Mouse (Mus musculus): Measurements from ENCODE around the gene Cxcr2.

The Cxcr2 gene

DNA sequence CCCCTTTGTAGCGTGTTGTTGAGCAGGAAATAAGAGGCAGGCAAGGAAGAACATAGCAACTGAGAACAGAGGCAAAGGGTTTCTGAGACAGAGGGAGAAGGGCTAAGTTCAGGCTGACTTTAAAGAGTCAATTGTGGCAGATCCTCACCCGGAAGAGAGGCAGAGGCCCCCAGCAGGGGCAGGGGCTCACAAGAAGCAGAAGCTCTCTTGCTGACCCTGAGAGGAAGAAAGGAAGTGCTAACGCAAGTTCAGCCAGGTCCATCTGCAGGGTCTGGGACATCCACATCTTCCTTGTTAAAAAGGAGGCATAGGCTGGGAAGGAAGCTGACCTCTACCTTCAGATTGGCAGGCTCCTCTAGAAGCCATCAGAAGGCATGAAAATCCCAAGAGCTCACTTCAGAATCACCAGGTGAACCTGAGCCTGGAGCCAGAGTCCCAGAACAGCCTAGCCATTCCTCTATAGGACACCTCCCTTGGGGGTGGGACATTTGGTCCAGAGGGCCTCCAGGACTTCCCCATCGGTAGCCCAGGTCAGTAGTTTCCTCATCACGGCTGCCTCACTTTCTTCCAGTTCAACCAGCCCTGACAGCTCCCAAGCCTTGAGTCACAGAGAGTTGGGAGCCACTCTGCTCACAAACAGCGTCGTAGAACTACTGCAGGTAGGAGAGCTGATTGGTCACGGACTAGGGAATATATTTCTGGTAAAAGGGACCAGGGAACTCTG lies at the start of gene Cxcr2:
Gene Cxcr2 (plus strand): TSS at position 529 of the 724 bp plus-strand sequence.
- no peak for DNase-seq (ENCODE audit: low spot score in 2 of 2)

DNA sequence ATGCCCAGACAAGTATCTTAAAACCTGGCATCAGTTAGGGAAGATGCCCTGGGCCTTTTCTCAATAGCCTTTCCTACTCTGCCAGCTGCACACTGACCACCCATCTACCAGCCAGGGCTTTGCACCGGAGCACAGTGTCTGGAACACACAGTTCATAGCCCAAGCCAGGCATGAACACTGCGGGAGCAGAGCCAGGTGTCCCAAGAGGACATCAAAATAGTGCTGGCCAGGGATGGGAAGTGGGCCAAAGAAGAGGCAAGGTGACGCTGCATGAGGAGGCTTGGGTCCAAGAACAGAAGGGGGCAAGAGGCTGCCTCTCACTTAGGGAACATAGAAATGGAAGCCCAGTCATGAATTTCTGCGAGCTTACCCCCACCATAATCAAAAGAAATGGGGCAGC lies 48.1 kb upstream of the Cxcr2 start:
- DNase-seq (ENCODE audit: low spot score in 2 of 2) = no peak

DNA sequence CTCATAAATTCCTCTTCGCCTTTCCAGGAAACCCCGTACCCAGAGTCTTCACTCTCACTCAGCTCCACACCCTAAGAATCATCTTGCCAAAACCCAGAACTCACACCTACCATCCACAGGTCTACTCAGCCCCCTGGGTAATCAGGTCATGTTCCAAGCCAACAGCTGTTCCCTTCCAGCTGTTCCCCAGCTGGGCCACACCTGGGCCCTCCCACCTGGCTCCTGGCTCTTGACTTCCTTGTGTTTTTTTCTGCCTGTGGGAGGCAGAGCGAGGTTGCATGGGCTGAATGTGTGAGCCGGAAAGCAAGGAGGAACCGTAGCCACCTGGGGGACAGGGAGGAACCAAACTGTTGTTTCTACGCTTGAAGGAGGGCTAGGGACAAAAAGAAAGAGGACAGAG lies 47.6 kb upstream of the Cxcr2 start:
- DNase-seq (ENCODE audit: low spot score in 2 of 2) = no peak

DNA sequence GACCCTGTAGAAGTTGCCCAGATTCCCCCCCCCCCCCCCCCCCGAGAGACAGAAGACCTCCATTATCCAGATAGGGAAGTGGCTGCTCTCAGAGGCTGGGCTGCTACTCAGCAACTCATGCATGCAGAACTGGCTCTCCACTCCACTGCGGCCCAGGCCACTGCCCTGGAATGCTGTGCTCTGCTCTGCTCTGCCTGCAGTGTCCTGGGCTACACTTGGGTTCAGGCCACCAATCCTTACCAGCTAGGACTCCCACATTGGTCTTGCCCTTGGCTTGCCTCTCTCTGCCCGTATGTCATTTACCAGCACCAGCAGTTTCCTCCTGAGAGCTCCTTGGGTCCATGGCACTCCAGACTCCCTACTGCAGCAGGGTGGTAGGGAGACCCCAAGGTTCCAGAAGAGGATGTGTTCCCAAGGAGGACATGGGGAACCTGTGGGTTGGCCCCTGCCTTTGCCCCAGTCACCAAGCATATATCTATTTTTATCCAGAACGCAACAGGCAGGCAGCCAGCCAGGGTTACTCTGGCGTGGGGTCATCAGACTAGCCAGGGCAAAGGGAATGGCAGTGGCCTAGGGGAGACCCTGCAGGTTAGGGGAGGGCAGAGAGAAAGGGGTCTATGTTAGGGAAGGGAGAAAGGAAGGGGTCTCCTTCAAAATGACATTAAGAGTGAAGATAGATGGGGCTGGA lies 45.7 kb upstream of the Cxcr2 start:
- no peak for DNase-seq (ENCODE audit: low spot score in 2 of 2)

DNA sequence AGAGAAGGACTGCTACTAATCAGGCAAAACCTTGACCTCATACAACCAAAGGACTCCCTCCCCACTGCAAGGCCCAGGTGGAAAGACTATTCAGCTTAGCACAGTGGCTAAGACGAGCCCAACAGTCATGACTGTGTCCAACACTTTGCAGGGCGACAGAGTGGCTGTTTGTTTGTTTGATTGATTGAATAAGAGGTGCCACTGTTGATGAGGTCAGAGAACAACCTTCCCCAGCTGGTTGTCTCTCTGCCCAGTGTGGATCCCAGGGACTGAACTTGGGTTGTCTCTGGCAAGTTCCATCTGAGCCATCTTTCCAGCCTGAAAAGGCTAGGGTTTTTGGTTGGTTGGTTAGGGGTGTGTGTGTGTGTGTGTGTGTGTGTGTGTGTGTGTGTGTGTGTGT lies 44.1 kb upstream of the Cxcr2 start:
- no peak for DNase-seq (ENCODE audit: low spot score in 2 of 2)

DNA sequence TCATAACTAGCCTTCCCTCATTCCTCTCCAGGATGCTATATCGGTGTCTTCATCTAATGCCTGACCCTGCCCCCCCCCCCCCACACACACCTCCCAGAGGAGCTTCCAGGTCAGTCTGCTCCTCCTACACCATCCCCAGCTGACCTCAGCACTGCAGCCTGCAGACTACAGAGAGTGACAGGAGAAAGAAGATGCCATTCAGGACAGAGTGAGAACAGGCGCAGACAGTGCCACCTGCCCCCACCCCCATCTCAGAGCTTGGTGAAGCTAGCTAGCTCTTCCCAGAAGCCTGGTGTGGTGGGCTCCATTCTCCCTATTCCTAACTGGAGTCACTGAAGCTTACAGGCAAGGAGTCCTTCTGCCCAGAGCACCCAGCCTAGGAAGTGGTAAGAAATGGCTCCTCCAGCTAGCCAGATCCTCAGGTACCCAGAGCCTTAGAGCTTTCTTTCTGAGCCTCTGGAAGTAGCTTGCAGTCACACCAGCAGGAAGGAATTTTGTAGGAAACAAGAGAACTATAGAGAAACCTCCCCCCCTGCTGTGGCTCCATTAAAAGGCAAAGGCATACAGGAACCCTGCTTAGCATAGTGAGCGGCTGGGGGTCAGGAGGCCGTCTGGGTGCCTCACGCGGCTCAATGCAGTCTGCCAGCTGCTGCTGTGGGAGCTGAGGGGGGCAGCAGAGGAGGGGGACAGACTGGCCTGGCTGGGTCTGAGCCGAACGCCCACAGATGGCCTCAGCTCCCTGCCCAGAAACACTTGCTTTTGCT lies 42.7 kb upstream of the Cxcr2 start:
- DNase-seq (ENCODE audit: low spot score in 2 of 2) = no peak

DNA sequence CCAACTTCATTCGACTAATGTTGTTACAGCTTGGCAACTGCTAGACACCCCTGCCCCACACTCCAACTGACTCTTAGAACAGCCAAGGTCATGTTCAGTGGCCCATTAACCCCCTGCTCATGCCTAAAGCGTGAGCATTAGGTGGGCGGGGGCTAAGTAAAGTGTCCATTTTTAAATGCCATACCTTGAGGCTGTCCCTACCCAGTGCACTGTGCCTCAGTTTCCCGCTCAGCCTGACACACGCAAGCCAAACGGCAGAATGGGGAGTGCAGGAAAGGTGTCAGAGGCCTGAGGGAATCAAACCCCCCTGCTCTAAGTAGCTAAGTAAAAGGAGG lies 42.1 kb upstream of the Cxcr2 start:
- no peak for DNase-seq (ENCODE audit: low spot score in 2 of 2)

DNA sequence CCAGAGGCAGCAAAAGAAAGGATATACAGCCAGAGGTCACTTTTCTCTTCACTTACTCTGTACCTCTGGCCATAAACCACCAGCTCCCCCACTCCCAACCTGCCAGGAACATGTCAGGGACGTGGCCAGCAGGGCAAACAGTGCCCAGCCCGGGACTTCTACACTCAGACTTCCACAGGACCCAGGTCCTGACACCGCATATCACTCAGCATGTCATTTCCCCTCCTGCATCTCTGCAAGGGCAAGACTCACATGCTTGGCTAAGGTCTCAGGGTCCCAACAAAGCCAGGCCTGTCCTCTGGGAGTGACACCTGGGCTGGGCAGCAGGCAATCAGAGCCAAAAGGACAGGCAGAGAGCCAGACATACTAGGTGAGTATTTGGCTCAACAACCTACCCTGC lies 40.7 kb upstream of the Cxcr2 start:
- DNase-seq (ENCODE audit: low spot score in 2 of 2) = no peak

DNA sequence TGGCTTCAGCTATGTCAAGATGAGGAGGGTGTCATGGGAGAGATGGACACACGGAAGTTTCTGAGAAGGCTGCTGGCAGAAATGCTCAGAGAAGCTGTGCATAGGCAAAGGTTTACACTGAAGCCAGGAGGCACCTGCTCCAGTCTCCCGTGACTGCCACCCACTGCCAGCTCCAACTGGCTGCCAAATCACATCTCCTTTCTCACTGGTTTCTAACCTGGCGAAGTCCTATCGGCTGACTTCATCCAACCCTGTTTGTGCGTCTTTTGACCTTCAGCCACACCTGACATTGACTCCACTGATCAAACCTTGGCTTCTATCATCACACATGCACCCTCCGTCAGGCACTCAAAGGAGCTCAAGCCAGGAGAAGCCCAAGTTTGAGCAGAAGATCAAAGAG lies 35.9 kb upstream of the Cxcr2 start:
- DNase-seq (ENCODE audit: low spot score in 2 of 2) = no peak

DNA sequence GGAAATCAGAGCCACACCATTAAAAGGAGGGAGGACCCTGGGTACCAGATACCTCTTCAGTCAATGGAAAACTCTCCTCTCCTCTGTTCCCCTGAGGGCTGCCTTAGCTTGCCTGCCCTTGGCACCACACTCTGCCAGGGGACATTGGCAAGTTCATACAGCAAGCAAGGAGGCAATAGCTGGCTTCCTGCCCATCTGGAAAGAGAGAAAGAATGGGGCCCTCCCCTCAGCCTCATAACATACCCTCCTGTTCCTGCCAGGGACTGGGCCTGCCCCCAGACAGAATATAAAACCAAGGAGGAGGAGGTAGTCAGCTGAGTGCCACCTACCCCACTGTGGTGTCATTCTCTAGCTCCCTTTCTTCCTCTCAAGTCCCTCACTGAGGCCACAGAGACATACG lies 34.7 kb upstream of the Cxcr2 start:
- no peak for DNase-seq (ENCODE audit: low spot score in 2 of 2)

DNA sequence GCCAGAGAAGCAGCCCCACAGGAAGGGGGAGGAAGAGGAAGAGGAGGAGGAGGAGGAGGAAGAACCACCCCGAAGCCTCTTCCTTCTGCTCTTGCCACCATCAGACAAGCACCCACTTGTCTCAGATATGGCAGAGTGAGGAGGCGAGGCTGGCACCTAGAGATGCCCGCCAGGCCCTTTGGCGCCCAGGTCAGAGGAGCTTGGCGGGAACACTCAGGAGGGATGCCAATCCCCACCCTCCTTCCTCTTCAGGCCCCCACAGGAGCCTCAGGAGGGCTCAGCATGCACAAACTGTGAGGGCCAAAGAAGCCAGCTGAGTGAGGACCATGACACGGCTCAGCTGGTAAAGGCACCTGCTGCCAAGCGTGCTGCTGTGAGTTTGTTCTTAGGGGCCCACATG lies 32.7 kb upstream of the Cxcr2 start:
- DNase-seq (ENCODE audit: low spot score in 2 of 2) = no peak

DNA sequence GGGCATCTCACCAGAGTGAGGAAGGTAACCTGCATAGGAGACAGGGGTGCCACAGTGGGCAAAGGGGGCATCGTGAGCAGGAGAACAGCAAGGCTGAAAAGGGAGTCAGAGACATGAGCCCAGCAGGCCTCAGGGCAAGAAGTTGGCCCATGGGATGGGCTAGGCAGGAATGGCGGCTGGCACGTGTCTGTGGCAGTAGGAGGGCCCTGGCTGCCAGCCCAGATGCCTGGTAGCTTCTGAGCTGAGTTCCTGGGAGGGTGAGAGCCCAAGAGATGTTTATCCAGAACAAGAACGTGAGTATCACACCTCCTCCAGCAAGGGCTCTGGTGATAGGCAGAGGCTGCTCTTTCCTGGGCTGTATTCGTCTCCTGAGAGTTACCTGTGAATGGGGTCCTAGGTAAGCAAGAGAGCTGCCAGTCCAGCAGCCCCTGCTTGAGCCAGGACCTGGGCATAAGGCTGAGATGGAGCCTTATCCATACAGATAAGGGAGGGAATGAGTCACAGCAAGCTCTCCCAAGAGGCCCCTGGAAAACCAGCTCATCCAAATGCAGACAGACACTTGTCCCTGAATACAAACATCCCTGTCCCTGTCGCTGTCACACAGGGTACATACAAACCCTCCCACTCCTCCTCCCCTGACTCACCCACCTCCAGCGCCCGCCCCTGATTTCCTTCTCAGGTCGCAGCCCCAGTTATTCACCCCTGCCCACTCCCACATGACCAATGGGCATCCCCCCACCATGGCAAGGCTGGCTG lies 31.8 kb upstream of the Cxcr2 start:
- no peak for DNase-seq (ENCODE audit: low spot score in 2 of 2)

DNA sequence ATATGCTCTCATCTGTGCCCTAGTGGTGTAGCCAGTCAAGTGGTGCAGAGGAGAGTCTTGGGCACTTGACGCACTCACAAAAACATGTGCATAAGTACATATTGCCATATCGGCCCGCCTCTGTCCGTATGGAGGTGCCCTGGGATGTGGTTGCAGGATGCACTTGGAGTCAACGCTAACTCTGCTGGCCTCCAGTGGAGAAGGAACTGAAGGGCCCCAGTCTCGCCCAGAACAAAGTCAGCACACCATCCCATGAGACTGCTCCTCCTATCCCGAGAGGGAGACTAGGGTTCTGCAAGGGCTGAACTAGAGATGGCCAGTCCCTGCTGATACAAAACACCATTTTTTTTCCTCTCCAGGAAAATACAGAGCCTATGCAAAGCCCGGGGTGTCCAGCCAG lies 30.6 kb upstream of the Cxcr2 start:
- no peak for DNase-seq (ENCODE audit: low spot score in 2 of 2)

DNA sequence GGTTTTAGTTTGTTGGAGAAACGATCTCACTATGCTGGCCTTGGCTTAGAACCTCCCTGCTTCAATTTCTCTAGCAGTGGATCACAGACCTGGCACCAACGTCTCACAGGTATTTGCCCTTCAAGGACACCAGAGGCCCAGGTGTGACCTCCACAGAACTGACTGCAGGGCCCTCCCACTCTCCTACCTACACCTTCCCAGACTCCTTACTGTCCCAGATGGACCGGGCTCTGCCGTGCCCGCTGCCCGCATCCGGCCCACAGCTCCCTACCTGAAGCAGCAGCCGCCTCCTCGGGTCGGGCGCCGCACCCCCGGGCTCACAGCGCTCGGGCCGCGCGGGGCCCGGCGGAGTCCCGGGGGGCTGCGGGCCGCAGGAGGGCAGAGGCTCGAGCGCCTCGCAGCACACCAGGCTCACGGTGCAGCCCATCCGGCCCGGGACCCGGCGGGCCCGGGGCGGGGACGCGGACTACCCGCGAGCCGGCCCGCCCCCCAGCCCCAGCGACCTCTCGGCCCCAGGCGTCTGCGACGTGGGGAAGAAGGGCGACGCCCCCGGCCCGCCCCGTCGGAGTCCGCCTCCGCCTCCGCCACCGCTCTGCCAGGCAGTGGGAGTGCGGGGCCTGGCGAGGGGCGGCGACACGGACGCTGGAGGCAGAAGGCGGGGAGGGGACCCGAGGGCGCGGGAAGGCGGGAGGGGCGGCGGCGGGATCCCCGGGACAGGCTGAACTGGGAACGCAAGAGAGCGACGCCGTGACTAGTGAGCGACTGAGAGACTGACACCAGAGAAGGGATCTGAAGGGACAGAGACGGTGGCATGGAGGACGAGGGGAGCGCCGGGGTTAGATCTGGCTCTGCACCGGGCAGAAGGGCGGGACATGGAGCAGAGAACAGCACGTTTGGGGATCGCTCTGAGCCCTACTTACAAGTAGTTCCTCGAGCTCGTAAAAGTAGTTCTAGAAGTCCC lies 29.5 kb upstream of the Cxcr2 start, which contains the start of gene Tns1:
Gene Tns1 (minus strand): TSS at position 429 of the 961 bp plus-strand sequence.
- peak; percentile 10 to 40 for DNase-seq (ENCODE audit: low spot score in 2 of 2)

DNA sequence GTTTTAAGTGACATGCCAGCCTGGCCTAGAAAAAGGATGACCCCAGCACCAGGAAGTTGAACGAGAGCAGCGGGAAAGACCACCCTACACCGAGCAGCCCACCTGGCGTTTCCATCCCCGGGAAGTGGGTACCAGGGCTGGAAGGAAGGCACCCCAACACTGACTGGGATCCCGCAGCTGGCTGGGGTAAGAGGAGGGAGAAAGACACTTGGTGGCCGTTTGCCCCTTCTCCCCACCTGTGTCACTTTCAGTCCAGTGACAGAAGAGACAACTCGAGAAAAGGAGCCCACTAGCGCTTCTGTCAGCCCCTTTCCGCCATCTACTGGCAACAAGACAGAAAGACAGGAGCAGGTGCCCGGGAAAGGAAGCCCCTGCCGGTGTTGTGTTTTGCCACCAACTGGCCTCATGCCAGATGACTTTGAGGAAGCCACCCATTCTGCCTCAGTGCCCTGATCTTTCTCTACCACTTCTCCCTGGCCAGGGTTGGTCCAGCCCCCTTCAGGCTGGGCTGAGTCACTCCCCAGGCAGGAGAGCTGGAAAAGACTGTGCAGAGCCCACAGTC lies 28.7 kb upstream of the Cxcr2 start, which contains the start of gene Rufy4:
Gene Rufy4 (plus strand): TSS at position 551 of the 562 bp plus-strand sequence.
- DNase-seq (ENCODE audit: low spot score in 2 of 2) = peak; percentile 50 to 79

DNA sequence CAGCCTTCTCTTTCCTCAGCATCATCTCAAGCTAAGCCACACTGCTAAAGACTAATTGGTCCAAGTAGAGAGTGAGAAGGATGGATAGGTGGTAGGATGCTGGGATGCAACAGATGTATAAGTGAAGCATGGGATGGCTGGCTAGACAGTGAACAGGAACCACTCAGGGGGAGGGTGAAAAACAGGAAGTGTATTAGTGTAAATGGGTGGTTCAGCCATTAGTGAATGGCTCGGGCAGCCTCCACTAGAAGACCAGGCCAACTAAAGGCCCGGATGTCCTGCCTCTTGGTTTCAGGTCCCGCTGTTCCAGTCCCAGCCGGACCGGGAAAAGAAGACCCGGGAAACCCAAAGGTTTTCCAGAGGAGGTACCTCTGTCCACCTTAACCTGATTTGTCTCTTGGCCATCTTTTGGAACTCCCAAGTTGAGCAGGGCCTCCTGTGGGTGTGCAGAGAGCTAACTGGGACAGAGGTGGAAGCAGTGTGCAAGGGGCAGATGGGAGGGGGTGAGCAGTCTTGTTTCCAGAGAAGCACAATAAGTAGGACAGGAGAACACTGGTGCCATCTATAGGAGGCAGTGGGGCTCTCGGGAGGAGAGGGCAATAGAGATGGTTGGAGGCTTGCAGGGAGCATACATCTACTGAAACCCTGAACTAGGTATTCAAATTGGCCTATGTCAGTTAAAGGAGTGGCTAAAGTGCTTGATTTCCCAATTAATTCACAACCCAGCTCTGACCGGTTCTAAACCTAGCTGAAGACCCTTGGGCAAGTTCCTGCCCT lies 22.7 kb upstream of the Cxcr2 start:
- DNase-seq (ENCODE audit: low spot score in 2 of 2) = no peak

DNA sequence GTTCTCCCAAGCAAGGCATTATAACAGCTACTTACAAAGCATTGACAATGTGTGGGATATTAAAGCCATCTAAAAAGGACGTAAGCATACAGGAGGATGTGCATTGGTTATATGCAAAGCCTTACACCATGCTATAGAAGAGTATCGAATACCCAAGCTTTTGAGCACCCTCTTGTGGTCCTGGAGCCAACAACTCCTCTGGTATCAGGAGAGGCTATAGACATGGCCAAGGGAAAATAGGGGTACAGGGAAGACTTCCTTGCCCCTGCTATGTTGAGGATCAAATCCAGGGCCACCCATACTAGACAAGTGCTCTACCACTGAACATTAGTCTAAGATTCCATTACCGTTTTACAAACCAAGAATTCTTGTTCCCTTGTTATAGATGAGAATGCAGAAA lies 21.8 kb upstream of the Cxcr2 start:
- no peak for DNase-seq (ENCODE audit: low spot score in 2 of 2)

DNA sequence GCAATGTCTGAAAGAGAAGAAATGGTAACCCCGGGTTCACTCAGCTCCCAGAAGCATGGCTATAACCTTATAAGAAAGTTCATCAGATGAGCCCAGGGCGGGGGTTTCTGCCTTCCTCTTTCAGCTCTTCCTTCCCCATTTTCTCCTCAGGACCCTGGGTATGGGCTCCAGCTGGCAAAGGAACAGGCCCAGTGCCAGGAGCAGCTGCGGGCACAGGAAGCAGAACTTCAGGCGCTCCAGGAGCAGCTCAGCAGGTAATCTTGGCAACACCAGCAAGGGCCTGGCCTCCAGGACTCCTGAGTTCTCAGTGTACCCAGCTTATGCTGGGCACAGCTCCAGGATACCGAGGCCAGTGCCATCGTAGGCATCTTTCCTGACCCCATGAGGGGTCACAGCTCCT lies 19.8 kb upstream of the Cxcr2 start:
- DNase-seq (ENCODE audit: low spot score in 2 of 2) = no peak

DNA sequence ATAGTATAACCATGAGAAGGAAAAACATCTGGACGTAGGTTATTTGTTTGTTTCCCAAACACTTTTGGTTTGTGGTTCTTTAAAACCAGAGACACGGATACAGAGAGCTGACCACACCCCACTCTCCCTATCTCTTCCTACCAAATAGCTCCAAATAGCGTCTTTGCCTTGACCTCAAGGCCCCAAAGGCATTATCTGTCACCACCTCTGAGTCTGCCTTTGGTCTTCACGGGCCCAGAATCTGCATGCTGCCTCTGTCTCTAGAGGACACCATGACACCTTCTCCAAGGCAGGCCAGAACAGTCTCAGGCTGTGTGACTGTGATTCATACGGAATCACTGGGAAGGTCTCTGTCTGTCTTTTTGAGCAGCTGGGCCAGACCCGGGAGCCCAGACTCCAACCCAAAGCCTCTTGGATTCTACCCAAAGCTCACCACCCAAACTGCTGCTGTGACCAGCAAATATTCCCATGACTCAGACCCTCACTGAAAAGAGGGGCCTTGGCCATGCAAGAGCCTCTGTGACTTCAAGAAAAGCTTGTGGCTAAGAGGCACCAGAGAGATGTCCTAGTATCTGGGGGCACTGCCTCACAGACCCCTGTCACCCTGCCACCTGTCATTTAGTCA lies 18.4 kb upstream of the Cxcr2 start:
- DNase-seq (ENCODE audit: low spot score in 2 of 2) = no peak
